Mouse (Mus musculus): ENCODE measurements around the gene Tbx2.

Tbx2 gene

DNA sequence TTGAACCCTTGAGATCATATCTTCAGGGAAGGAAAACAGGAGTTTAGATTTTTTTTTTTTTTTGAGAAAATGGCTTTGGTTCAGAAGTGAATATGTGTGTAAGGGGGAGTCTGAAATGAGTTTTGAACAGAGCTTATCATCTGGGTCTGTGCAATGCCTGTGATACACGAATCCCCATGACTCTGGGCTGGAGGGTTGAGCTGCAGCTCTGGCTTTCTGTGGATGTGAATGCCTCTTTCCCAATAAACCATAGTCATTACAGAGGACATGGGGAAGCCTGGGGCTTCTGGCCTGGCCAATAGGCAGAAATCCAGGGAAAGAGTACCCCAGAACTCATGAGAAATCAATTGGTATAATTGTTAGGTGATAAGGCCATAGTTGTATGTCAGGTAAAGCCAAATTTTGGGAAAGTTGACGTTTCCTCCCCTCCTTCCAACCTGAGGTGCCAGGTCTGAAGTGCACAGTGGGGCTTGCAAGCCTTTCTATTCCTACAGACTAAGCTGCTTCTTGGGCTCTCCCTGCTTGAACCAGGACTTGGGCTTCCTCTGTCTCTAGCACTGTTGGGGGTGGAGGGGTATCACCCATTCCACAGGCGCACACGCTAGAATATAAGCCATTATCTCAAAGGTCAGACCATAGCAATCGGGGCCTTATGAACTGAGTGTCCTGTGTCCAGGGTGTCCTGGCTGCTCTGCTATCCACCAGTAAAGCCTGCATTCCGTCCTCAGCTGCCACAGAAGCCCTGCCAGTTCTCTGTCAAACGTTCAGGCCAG, 7.1 kb downstream of the Tbx2 start:
- no peak for ATAC-seq (ENCODE audit: insufficient number of reproducible peaks, low FRiP score, low TSS enrichment)

DNA sequence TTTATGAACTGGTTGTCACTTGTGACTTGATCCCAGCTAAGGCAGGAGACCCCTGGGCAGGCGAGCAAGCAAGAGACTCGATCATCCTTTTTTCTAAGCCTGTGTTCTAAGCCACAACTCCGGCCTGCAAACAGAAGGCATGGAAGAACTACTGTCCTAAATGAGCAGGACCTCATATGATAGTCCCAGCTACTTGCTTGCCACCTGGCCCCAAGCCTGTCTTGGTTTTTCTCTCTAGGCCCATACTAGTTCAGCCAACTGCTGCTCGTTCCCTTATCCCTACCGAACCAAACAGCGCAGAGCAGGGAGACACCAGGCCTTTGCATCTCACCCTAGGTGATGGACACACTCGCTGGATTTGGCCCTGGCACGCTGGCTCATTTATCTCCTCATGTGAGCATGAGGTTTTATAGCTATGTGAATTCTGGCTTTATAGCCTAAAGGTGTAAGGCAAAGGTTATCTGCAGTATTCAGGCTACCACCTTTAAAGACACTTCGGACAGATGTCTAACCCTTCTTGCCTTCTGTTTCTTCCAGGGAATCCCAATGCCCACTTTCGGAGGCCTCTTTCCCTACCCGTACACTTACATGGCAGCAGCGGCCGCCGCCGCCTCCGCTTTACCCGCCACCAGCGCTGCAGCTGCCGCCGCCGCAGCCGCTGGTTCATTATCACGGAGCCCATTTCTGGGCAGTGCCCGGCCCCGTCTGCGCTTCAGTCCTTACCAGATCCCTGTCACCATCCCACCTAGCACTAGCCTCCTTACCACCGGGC, 7.9 kb downstream of the Tbx2 start:
- no peak for ATAC-seq (ENCODE audit: insufficient number of reproducible peaks, low FRiP score, low TSS enrichment)

DNA sequence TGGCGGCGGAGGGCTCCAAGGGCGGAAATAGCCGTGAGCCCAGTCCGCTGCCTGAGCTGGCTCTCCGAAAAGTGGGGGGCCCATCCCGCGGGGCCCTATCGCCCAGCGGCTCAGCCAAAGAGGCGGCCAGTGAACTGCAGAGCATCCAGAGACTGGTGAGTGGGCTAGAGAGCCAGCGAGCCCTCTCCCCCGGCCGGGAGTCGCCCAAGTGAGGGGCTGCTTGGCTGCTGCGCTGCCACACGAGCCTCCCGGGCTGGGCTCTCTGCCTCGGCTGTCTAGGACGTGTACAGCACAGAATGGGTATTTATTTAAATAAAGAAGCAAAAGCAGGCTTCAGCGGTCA, 8.4 kb downstream of the Tbx2 start:
- ATAC-seq (ENCODE audit: insufficient number of reproducible peaks, low FRiP score, low TSS enrichment) = no peak

DNA sequence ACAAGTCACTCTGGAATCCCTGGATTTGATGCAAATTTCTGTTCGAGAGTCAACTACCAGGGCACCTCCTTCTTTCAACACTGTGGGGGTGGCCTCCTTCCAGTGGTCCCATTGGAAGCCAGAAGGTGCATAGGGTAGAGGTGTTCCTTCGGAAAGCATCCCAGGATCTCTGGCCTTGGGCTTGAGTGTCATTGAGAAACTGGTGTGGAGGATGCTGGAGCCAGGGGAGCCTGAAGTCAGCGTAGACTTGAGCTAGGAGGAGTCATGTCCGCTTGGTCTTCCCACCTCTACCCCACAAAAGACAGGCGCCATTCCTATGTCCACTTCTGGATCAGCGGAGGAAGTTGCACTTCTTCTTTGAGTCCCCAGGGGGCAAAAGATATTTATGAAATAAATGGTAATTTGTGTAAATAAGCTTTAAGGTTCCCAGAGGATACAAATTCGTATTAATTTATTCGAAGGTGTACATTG, 8.9 kb downstream of the Tbx2 start:
- no peak for ATAC-seq (ENCODE audit: insufficient number of reproducible peaks, low FRiP score, low TSS enrichment)

DNA sequence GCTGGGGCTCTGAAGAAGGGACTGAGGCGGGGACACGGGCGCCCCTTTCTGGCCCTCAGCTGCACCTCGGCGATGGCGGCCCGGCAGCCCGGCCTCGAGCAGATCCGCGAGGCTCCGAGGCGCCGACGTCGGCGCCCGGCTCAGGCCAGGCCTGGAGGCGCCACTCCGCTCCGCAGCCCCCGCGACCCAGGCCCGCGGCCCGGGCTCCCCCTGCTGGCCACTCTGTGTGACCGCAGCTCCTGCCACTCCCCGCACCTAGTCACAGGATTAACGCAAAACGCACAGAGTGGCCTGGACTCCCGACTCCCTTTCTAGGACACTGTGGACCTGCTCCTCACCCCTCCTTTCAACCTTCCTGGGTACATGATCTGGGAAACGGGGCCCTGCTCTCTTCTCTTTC, 9.6 kb downstream of the Tbx2 start:
- ATAC-seq (ENCODE audit: insufficient number of reproducible peaks, low FRiP score, low TSS enrichment) = no peak

DNA sequence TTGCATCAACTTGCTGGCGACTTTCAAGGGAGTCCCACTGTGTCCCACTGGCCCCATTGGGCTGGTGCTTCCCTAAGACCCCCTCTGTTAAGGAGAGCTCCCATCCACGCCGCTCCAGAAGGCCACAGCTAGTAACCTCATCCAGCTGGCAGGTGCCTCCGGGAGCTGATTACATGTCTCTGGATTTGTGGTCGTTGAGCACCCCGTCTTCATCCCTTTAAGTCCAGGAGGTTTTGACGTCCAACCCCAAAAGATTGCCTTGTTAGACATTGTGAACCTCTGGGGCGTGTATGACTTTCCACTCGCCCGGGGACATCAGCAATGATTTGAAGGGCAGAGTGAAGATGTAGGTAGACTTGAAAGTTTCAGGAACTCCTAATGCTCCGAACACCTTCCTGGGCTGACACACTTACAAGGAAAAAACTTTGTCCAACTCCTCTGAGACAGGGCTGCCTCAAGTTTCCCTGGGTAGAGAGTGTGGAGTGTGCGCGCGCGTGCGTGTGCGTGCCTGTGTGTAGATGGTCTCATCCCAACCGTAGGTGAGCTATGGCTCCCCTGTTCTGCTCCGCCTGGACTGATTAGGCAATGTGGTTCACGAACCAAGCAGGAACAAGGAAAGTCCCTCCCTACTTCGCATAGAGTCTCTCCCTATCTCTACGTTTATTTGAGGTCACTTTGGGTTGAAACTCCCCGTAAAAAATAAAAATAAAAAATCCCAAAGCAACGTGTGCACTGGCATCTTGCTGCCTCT, 10.4 kb downstream of the Tbx2 start:
- no peak for ATAC-seq (ENCODE audit: insufficient number of reproducible peaks, low FRiP score, low TSS enrichment)

DNA sequence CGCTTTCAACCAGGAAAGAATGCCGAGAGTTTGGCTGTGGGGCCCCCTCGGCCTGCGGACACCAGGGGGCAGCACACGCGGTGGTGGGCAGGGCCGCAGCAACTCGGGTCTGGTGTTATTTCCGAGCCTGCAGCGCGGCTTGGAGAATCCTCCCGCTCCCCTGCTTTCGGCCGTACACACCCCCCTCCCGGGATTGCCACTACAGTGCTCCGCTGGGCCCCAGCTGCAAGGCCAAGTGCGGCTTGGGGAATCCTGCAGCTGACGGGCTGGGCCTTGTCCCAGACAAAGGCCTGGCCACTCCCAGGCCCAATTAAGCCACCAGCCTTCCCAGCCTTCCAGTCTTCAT, 11.0 kb downstream of the Tbx2 start:
- no peak for ATAC-seq (ENCODE audit: insufficient number of reproducible peaks, low FRiP score, low TSS enrichment)

DNA sequence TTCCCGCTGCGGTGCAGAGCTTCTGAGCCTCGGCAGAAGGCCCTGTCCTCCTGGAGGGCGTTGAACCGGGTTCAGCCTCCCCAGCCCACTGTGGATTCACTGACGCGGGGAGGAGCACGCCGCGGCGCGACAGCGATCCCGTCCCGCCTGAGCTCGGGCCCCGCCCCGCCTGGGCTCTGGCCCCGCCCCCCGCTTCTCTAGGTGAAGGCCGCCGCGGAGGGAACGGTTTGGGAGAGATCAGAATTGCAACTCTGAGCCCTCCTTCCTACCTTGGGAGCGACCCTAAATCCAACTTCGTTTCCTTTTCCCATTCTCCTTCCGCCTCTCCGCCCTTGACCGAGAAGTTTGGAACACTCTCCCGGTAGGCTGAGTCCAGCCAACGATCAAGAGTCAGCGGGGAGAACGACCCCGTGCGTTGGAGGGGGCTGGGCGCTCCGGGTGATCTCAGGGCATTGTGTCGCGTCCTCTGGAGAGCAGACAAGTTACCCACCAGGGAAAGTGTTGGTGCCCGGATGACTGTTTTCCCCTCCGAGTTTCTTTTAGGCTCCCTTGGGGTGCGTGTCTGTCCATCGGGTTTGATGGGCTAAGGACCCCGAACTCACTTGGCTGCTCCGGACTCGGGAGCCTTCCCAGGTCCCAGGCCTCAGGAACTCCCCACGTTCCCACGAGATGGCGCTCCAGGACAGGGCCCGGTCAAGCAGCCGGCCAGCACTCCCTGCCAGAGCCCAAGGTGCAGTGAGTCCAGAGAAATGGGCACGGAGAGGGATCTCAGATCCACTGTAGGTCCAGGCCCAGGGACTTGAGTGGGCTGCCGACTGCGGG, 12.0 kb downstream of the Tbx2 start:
- peak; percentile 37; the same call in 1 of the 2 replicates for ATAC-seq (ENCODE audit: insufficient number of reproducible peaks, low FRiP score, low TSS enrichment)

DNA sequence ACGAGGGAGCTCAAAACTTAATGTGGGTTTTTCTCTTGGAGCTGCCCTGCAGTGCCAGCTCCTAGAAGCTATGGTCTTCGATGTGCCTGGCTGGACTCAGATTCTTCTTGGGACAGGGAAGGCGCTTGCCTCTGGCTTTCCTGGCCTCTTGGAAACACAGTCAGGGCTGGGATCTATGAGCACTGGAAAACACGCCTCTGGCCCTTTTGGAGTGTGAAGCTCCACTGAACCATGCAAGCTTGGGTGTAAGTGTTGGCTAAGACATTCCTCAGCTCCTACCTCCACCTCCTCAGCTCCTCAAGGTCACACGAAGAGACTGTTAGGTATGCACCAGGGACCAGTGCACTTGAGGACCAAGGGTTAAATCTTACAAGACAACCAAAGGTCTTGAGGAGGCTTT, 12.6 kb downstream of the Tbx2 start:
- no peak for ATAC-seq (ENCODE audit: insufficient number of reproducible peaks, low FRiP score, low TSS enrichment)

DNA sequence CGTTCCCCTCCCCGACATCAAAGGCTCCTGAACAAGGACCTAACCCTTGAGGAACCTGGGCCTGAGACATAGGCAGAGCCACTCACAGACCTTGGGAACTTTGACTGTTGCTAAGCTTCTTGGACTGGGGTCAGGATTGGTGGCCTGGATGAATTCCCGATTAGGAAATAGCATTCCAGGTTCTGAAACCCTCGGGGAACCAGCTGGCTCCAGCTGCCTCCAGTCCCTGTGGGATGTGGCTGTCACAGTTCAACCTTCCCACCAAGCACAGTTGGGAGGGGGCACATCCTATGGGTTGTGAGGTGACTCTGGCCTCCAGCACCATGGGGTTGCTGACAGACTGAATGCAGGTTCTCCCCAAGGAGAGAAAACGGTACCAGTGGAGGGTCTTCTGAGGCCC, 13.6 kb downstream of the Tbx2 start:
- ATAC-seq (ENCODE audit: insufficient number of reproducible peaks, low FRiP score, low TSS enrichment) = no peak

DNA sequence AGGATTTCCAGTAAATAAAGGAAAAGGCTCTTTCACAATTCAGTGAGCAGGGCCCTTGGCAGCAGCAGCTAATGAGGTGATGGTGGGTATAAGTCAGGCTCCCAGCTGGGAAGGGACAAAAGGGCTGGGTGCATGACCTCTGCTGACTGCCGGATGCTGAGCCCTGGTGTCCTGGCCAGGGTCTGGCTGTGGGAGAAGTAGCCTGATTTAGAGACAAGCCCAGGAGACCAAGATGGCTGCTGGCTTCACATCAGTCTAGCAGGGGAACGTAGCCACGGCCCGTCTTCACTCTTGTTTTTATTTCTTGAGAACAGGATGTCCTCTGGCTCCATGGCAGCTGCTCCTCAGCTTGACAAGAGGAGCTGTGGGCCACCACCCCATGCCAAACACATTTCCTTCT, 14.2 kb downstream of the Tbx2 start:
- ATAC-seq (ENCODE audit: insufficient number of reproducible peaks, low FRiP score, low TSS enrichment) = no peak

DNA sequence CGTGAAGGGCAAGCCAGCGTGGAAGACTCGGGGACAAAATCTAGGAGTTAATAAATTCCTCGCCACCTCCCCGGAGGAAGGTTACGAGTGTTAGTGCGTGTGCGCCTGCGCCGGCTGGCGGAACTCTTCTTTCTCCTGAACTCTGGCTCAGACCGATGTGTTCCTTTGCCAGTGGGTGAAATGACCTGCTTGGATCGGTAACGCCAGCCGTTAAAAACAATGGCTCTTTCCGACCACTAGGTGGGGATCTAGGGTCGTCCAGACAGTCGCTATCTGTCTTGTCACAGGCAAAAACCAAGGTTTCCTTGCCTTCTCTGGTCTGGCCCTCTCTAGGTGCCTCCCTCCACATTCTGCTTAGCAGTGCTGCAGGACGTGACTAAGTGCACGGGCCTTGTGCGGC, 16.7 kb downstream of the Tbx2 start:
- peak; percentile 52; the same call in 1 of the 2 replicates for ATAC-seq (ENCODE audit: insufficient number of reproducible peaks, low FRiP score, low TSS enrichment)

DNA sequence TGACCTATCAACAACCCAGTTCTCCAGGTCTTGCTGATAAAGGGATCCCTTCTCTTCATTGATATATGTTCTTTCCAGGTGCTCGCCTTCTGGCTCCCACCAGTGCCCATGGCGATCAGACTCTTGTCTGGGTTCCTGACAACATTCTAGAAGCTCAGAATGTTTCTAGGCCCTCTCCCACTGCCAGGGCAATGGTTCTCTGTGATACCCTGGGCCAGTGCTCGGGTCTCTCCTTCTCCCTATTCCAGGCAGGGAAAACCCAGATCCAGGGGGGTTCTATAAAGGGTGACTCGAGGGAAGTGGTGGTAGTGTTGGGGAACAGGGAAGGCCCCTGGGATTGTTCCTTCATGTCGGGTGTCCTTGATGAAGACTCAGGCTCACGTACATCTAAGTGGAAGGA, 17.9 kb downstream of the Tbx2 start, which contains the start of gene Gm11444:
TSS of gene Gm11444 (minus strand) at position 101 of the 400 bp plus-strand sequence.
- ATAC-seq (ENCODE audit: insufficient number of reproducible peaks, low FRiP score, low TSS enrichment) = no peak

DNA sequence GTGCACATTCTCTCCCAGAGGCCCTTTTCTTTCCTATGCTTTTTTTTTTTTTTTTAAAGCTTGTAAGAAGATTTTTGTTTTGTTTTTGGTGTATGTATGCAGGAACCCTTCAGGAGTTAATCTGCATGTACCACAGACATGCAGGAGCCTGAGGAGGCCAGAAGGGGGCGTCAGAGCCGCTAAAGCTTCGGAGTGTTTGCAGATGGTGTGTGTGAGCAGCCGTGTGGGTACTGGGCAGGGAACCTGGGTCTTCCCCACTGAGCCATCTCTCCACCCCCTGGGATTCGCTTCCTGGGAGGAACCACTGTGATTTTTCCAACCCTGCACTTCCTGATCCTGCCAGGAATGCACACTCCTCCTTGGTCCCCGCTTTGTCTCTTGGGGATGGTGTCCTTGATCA, 18.4 kb downstream of the Tbx2 start:
- no peak for ATAC-seq (ENCODE audit: insufficient number of reproducible peaks, low FRiP score, low TSS enrichment)

DNA sequence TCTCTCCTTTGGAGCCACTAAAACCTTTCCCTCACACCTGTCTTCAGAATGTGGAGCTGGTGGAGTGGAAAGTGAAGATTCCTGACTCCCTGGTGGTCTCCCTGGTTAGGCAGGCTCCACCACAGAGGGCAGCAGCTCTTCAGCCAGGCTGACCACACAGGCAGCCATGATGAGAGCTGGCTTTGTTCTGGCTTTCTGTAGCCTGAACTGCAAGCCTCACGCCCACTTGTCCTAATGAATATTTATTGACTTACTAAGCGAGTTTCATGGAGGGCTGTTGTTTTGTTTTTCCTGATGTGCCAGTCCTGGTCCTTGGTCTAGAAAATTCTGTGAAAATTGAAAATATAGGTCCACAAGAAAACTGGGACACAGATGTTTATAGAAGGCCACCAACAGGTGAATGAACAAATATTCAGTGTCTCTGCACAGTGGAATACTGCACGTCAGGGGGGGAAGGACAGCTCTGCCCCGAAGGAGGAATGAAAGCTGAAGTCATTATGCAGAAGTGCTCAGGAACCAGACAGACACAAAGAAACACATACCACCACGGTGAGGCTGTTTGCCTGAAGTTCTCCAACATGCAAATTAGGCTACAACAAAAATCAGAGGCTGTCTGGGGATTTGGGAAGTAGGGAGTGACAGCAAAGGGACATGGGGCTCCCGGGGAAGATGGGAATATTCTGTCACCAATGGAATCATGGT, 25.8 kb downstream of the Tbx2 start:
- ATAC-seq (ENCODE audit: insufficient number of reproducible peaks, low FRiP score, low TSS enrichment) = no peak

DNA sequence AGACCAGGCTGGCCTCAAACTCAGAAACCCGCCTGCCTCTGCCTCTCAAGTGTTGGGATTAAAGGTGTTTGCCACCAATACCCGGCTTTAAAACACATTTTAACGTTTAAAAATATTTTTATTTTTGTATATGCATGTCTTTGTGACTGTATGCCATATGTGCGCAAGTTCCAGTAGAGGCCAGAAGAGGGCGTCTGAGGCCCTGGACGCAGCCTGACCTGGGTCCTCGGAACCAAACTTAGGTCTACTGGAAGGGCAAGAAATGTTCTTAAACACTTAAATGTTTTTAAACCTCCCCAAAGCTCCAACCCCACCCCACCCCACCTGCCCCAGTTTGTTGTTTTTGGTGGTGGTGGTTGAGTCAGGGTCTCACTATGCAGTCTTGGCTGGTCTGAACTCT, 32.0 kb downstream of the Tbx2 start:
- no peak for ATAC-seq (ENCODE audit: insufficient number of reproducible peaks, low FRiP score, low TSS enrichment)

DNA sequence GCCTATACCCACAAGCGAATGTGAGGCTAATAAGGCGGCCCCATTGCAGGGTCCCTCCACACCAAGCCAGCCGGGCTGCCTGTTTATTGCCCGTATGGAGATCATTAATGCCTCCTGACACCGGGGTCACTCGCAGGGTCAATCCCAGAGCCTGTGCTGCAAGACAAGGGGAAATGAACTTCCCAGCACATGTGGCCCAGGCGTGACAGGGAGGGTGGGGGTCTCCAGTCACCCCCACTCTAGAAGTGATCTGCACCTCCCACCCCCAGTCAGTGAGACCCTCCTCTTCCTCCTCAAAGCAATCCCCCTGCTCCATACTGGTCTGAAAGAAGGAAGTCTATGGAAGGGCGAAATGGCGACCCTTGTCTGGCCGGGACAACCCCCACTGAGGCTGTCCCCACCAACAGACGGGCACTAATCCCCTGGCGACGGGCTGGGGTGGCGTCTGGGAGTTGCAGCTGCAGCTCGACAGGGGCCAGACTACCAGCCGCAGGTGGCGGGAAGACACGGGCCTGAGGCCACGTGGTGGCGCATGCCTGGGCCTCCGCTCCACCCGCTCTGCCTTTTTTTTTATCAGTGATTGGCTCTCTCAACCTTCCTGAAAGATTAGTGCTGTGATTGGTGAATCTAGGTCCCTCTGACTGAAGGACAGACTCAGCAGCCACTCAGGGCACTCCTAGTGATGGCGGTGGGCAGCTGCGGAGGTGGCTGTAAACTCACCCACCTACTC, 43.9 kb downstream of the Tbx2 start:
- ATAC-seq (ENCODE audit: insufficient number of reproducible peaks, low FRiP score, low TSS enrichment) = no peak

DNA sequence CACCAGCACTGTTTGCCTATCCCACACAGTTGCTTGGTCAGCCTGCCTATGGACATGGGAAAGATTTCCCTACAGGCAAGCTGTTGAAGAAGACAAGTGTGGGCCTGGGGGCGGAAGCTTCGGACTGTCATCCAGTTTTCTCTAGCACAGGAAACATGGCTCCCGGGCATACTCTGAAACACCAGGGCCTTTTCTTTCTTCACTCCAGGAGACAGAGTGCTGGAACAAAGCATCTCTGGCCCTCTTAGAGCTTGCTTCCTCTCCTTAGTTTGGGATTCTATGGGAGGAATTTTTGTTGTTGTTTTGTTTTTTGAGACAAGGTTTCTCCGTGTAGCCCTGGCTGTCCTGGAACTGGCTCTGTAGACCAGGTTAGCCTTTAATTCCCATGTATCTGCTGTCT, 52.1 kb downstream of the Tbx2 start:
- ATAC-seq (ENCODE audit: insufficient number of reproducible peaks, low FRiP score, low TSS enrichment) = no peak
